Mouse (Mus musculus) adrenal gland, adult 10 weeks (tissue): ENCODE results near the gene Fam173b. TPM values are rescaled to one million over a fixed set of nuclear protein-coding genes. Genes with fewer than 3 reads are reported as not detected.

Experiments
- polyA plus RNA-seq: library from polyadenylated mRNA; stranded (reverse); fragments of 350-450 nt; fragmentation: Illumina TruSeq; extraction: RNeasy Lipid Tissue Mini Kit (QIAGEN cat#74804); gene quantifications from one replicate; pipeline ENCODE4 v1.2.3, GENCODE M21; 2014; ENCODE audit warnings: low read depth, low replicate concordance

Gene Fam173b
- polyA plus RNA-seq = 5.4 TPM

DNA sequence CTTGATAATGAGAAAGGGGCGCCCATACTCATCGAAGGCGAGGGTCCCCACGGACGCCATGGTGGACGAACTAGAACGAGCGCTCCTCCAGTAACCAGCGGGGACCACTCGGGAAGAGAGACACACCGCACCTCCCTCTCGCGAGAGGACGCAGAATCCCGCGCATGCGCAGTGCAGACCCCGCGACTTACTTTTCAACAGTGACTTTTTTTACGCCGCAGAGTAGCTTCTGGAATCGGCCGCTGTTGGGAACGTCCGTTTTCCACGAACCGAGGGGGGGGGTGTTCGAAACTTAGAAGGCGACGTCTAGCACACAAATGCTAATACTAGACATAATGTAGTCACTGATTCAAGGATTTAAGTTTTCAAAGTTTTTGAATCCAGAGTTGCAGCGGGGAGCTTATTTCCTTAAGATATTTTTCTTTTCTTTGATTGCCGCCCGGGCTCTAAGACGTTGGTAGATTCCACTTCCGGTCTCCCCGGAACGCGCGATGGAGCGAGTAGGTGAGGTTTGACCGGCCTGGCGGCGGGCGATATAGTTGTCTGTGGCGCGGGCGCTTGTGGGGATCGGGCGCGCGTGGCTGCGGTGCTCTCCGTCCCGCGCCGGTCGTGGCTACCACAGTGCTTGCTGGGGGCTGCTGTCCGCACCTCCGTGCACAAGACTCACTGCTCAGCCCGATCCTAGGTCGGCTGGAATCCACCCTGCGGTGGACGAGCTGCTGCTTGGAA, at the start of gene Fam173b, which contains the start of gene Cct5:
TSS of gene Fam173b (plus strand) at position 207 of the 729 bp plus-strand sequence.
TSS of gene Cct5 (minus strand) at position 159 of the 729 bp plus-strand sequence.

DNA sequence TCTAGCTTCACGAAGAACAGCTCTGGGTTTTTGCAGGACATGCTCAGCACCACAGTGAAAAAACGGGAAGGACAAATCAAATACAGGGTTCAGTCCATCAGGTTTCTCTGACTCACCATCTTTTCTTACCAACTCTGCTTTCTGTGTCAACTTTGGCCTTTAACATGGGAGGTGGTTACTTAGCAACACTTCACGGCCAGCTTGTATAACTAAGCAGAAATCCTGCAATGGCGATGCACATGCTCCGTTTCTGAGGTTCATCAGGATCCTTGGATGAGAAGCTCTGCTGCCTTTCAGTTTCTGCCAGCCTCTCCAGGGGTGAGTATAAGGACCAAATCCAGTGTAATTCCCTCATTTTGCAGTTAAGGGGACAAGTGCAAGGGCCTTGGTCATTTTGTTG, 36.5 kb upstream of the Fam173b start, which contains the start of gene Cmbl:
TSS of gene Cmbl (plus strand) at position 206 of the 400 bp plus-strand sequence.

Other genes with a start within 250 kb of the Fam173b start
- 2.0 TPM for gene Ankrd33b, start 234.1 kb upstream of the Fam173b start, polyA plus RNA-seq
- 4.3 TPM for gene Ropn1l, start 148.1 kb upstream of the Fam173b start, polyA plus RNA-seq
- gene March6, start 70.8 kb upstream of the Fam173b start, polyA plus RNA-seq = 248 TPM
- gene Cmbl, start 36.5 kb upstream of the Fam173b start, polyA plus RNA-seq = 217 TPM
- gene Cct5, start within 50 bp of the Fam173b start, polyA plus RNA-seq = 101 TPM